Mouse (Mus musculus): Measurements from ENCODE around the gene Acox1.

Gene Acox1

GRCm38 (mm10) chr11:116198639-116199531 is at the start of gene Acox1, which contains the start of gene Ten1:
Gene Acox1, minus strand, starts transcription at chr11:116199045.
Gene Ten1, plus strand, starts transcription at chr11:116198855.
- DNase-seq (ENCODE audit: low read depth, low spot score) = peak; percentile 94

- DNase-seq (ENCODE audit: low read depth, low spot score) = no peak
Observed at GRCm38 (mm10) chr11:116247502-116248222, 48.8 kb upstream of the Acox1 start.

- no peak for DNase-seq (ENCODE audit: low read depth, low spot score)
Observed at GRCm38 (mm10) chr11:116245616-116246015, 46.8 kb upstream of the Acox1 start.

GRCm38 (mm10) chr11:116244580-116244979 is 45.7 kb upstream of the Acox1 start:
- DNase-seq (ENCODE audit: low read depth, low spot score) = no peak

- peak; percentile 66 for DNase-seq (ENCODE audit: low read depth, low spot score)
Observed at GRCm38 (mm10) chr11:116241744-116242235, 42.9 kb upstream of the Acox1 start.

GRCm38 (mm10) chr11:116239797-116240196 is 41.0 kb upstream of the Acox1 start:
- no peak for DNase-seq (ENCODE audit: low read depth, low spot score)

GRCm38 (mm10) chr11:116237742-116238395 is 39.0 kb upstream of the Acox1 start, which contains the start of gene Evpl:
Gene Evpl, minus strand, starts transcription at chr11:116238077.
- DNase-seq (ENCODE audit: low read depth, low spot score) = no peak

- no peak for DNase-seq (ENCODE audit: low read depth, low spot score)
Observed at GRCm38 (mm10) chr11:116234901-116235300, 36.1 kb upstream of the Acox1 start.

GRCm38 (mm10) chr11:116232427-116232826 is 33.6 kb upstream of the Acox1 start:
- no peak for DNase-seq (ENCODE audit: low read depth, low spot score)

GRCm38 (mm10) chr11:116228699-116229098 is 29.9 kb upstream of the Acox1 start:
- DNase-seq (ENCODE audit: low read depth, low spot score) = no peak

GRCm38 (mm10) chr11:116226414-116226813 is 27.6 kb upstream of the Acox1 start:
- peak; percentile 82 for DNase-seq (ENCODE audit: low read depth, low spot score)

GRCm38 (mm10) chr11:116222740-116223059 is 23.9 kb upstream of the Acox1 start:
- DNase-seq (ENCODE audit: low read depth, low spot score) = no peak

- no peak for DNase-seq (ENCODE audit: low read depth, low spot score)
Observed at GRCm38 (mm10) chr11:116221931-116222739, 23.3 kb upstream of the Acox1 start.

- DNase-seq (ENCODE audit: low read depth, low spot score) = peak; percentile 58
Observed at GRCm38 (mm10) chr11:116219885-116220284, 21.0 kb upstream of the Acox1 start.

GRCm38 (mm10) chr11:116218737-116219400 is 20.0 kb upstream of the Acox1 start:
- no peak for DNase-seq (ENCODE audit: low read depth, low spot score)

GRCm38 (mm10) chr11:116218263-116218662 is 19.4 kb upstream of the Acox1 start:
- no peak for DNase-seq (ENCODE audit: low read depth, low spot score)

- DNase-seq (ENCODE audit: low read depth, low spot score) = no peak
Observed at GRCm38 (mm10) chr11:116216549-116216948, 17.7 kb upstream of the Acox1 start.

GRCm38 (mm10) chr11:116215991-116216390 is 17.1 kb upstream of the Acox1 start:
- DNase-seq (ENCODE audit: low read depth, low spot score) = no peak

- DNase-seq (ENCODE audit: low read depth, low spot score) = no peak
Observed at GRCm38 (mm10) chr11:116215181-116215580, 16.3 kb upstream of the Acox1 start.

- no peak for DNase-seq (ENCODE audit: low read depth, low spot score)
Observed at GRCm38 (mm10) chr11:116213877-116214510, 15.1 kb upstream of the Acox1 start.

Data from forelimb bud, embryonic 11.5 days (tissue).